Mouse (Mus musculus): ENCODE results near the gene Lrrn2. TPM values are rescaled to one million over a fixed set of nuclear protein-coding genes. Genes with fewer than 3 reads are reported as not detected.

Lrrn2 gene
- polyA plus RNA-seq, 1 experiment = not detected

DNA sequence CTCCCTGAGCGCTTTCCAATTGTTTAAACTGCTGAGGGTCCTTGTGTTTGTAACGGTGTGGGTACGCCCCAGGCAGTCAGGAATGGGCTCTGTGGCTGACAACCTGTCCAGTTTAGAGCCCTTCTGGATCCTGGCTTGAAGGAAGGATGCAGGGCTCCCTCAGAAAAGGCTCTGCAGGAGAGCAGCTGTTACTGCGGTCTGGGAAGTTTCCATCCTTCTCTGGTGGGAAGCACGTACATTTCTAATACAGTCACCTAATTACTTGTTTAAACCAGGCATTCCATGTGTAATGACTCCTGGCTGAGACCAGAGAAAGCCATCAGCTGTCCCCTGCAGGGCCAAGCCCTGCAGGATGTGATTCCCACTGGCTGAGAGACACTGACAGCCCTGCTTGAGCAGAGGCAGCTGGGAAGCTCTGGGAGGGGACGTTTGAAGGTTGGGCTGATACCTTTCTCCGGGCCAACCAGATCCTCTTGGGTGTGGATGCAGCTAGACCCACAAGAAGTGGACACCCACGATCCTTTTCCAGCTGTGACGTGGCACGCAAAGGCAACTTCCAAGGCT lies 38.1 kb downstream of the Lrrn2 start:
- no peaks in the 10 kb centered on the region for H3K27me3 ChIP-seq (ENCODE audit: control insufficient read depth)
- TF ChIP-seq TAL1 (IDR thresholded peaks at IDR 0.05; ENCODE audit: low read length) = no peak
- no peak for TF ChIP-seq GATA1 (IDR thresholded peaks at IDR 0.05; ENCODE audit: low read length)

DNA sequence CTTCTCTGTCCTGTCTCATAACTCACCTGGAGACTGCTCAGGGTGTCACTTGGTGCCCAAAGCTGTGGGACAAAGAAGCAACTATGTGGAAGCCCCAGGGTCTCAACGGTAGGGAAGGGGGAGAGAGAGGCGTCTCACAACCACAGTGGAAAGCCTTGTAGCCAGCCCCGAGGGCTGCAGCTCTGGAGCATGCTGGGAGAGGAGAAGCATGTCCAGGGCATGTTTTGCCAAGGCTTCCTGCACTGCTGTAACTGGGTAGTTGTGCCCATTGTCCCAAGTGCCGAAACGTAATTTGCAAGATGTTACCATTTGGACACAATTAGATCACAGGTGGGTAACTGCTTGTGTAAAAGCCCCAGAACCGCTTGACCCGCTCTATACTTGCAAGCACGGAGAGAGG lies 39.2 kb downstream of the Lrrn2 start:
- H3K36me3 ChIP-seq (ENCODE audit: control insufficient read depth) = no peaks in the 10 kb centered on the region
- H3K4me1 ChIP-seq (ENCODE audit: control insufficient read depth) = no peaks in the 10 kb centered on the region
- no peaks in the 10 kb centered on the region for H3K9me3 ChIP-seq (ENCODE audit: control insufficient read depth, low read length)
- TF ChIP-seq TAL1 (IDR thresholded peaks at IDR 0.05; ENCODE audit: low read length) (no peak), GATA1 (IDR thresholded peaks at IDR 0.05; ENCODE audit: low read length) (no peak)
- no peaks in the 10 kb centered on the region for H3K27me3 ChIP-seq (ENCODE audit: control insufficient read depth)
- H3K4me3 ChIP-seq (replicated peaks) = no peak overlapping the region

More for the DNA sequence above, 38.1 kb downstream of the Lrrn2 start:
- no peak overlapping the region for H3K4me3 ChIP-seq (replicated peaks)
- no peaks in the 10 kb centered on the region for H3K9me3 ChIP-seq (ENCODE audit: control insufficient read depth, low read length)
- no peaks in the 10 kb centered on the region for H3K36me3 ChIP-seq (ENCODE audit: control insufficient read depth)
- H3K4me1 ChIP-seq (ENCODE audit: control insufficient read depth) = no peaks in the 10 kb centered on the region

GRCm38 (mm10) chr1:132921071-132921470 lies 41.0 kb downstream of the Lrrn2 start:
- TF ChIP-seq GATA1 (IDR thresholded peaks at IDR 0.05; ENCODE audit: low read length) (no peak), TAL1 (IDR thresholded peaks at IDR 0.05; ENCODE audit: low read length) (no peak)
- Histone ChIP-seq H3K4me3 (replicated peaks) (no peak overlapping the region), H3K36me3 (ENCODE audit: control insufficient read depth) (no peaks in the 10 kb centered on the region), H3K27me3 (ENCODE audit: control insufficient read depth) (no peaks in the 10 kb centered on the region), H3K4me1 (ENCODE audit: control insufficient read depth) (no peaks in the 10 kb centered on the region), H3K9me3 (ENCODE audit: control insufficient read depth, low read length) (no peaks in the 10 kb centered on the region)

DNA sequence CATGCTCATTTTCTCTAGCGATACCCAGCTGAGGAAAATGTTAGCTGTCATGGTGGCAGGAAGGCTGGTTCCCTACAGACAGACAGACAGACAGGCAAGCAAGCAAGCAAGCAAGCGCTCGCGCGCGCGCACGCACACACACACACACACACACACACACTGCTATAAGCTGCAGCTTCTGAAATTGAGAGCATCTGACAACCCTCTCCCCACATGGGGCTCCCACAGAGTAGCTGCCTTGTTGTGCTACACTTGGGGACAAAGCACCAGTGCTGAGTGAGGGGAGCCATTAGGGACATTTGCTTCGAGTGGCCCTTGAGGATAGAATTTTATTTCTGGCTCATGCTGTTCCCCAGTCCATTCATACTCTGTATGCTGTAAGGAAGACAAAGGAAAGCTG lies 42.2 kb downstream of the Lrrn2 start:
- no peaks in the 10 kb centered on the region for H3K27me3 ChIP-seq (ENCODE audit: control insufficient read depth)
- no peaks in the 10 kb centered on the region for H3K36me3 ChIP-seq (ENCODE audit: control insufficient read depth)
- H3K4me1 ChIP-seq (ENCODE audit: control insufficient read depth) = no peaks in the 10 kb centered on the region
- no peak for TF ChIP-seq GATA1 (IDR thresholded peaks at IDR 0.05; ENCODE audit: low read length)
- no peak for TF ChIP-seq TAL1 (IDR thresholded peaks at IDR 0.05; ENCODE audit: low read length)
- H3K4me3 ChIP-seq (replicated peaks) = no peak overlapping the region
- no peaks in the 10 kb centered on the region for H3K9me3 ChIP-seq (ENCODE audit: control insufficient read depth, low read length)

- no peak overlapping the region for H3K4me3 ChIP-seq (replicated peaks)
- H3K4me1 ChIP-seq (ENCODE audit: control insufficient read depth) = no peaks in the 10 kb centered on the region
- H3K27me3 ChIP-seq (ENCODE audit: control insufficient read depth) = no peaks in the 10 kb centered on the region
- TF ChIP-seq TAL1 (IDR thresholded peaks at IDR 0.05; ENCODE audit: low read length) (no peak), GATA1 (IDR thresholded peaks at IDR 0.05; ENCODE audit: low read length) (no peak)
- H3K36me3 ChIP-seq (ENCODE audit: control insufficient read depth) = no peaks in the 10 kb centered on the region
- no peaks in the 10 kb centered on the region for H3K9me3 ChIP-seq (ENCODE audit: control insufficient read depth, low read length)
Observed at GRCm38 (mm10) chr1:132925270-132925669, 45.2 kb downstream of the Lrrn2 start.

- Histone ChIP-seq H3K27me3 (ENCODE audit: control insufficient read depth) (no peaks in the 10 kb centered on the region), H3K36me3 (ENCODE audit: control insufficient read depth) (no peaks in the 10 kb centered on the region)
Observed at GRCm38 (mm10) chr1:132928032-132928906, 48.2 kb downstream of the Lrrn2 start.

DNA sequence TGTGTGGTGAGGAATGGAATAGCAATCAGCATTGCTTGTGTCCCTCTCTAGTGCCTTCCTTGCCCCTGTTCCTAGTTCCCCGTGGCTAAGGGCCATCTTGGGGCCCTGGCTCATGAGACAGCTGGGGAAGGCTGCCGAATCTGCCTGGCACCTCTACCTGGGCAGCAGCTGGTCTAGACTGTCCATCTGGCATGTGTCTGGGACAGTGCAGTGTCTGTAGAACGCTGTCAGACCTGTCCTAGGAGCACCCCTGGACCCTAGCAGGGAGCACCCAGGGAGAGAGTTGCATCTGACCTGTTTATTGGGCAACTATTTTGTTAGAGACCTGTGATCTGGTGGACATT lies 48.8 kb downstream of the Lrrn2 start:
- no peaks in the 10 kb centered on the region for H3K36me3 ChIP-seq (ENCODE audit: control insufficient read depth)
- no peaks in the 10 kb centered on the region for H3K27me3 ChIP-seq (ENCODE audit: control insufficient read depth)
- TF ChIP-seq TAL1 (IDR thresholded peaks at IDR 0.05; ENCODE audit: low read length) (no peak), GATA1 (IDR thresholded peaks at IDR 0.05; ENCODE audit: low read length) (no peak)

More at GRCm38 (mm10) chr1:132928032-132928906, 48.2 kb downstream of the Lrrn2 start:
- H3K4me3 ChIP-seq (replicated peaks) = no peak overlapping the region
- H3K4me1 ChIP-seq (ENCODE audit: control insufficient read depth) = no peaks in the 10 kb centered on the region
- TF ChIP-seq TAL1 (IDR thresholded peaks at IDR 0.05; ENCODE audit: low read length) (no peak), GATA1 (IDR thresholded peaks at IDR 0.05; ENCODE audit: low read length) (no peak)
- H3K9me3 ChIP-seq (ENCODE audit: control insufficient read depth, low read length) = no peaks in the 10 kb centered on the region

DNA sequence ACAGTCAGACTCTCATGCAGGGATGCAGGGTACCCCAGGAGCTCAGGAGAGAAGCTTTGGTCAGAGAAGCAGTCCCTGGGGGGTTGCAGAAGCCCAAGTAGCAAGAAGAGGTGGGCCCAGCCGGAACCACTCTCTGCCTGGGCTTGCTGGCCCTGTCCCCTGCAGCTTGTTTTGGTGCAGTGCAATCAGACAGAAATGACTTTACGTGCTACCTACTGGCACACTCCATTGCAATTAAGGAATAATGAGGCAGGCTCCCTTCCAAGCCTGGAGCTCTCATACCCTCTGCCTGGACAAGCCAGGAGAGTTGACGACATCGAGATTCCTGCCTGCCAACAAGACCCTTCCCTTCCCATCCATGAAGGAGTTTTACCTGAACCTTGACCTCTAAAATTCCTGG lies 50.2 kb downstream of the Lrrn2 start:
- Histone ChIP-seq H3K9me3 (ENCODE audit: control insufficient read depth, low read length) (no peaks in the 10 kb centered on the region), H3K4me3 (replicated peaks) (no peak overlapping the region), H3K36me3 (ENCODE audit: control insufficient read depth) (no peaks in the 10 kb centered on the region), H3K4me1 (ENCODE audit: control insufficient read depth) (no peaks in the 10 kb centered on the region), H3K27me3 (ENCODE audit: control insufficient read depth) (no peaks in the 10 kb centered on the region)
- TF ChIP-seq GATA1 (IDR thresholded peaks at IDR 0.05; ENCODE audit: low read length) = no peak
- no peak for TF ChIP-seq TAL1 (IDR thresholded peaks at IDR 0.05; ENCODE audit: low read length)

More for the DNA sequence above, 48.8 kb downstream of the Lrrn2 start:
- H3K4me3 ChIP-seq (replicated peaks) = no peak overlapping the region
- no peaks in the 10 kb centered on the region for H3K4me1 ChIP-seq (ENCODE audit: control insufficient read depth)
- H3K9me3 ChIP-seq (ENCODE audit: control insufficient read depth, low read length) = no peaks in the 10 kb centered on the region

DNA sequence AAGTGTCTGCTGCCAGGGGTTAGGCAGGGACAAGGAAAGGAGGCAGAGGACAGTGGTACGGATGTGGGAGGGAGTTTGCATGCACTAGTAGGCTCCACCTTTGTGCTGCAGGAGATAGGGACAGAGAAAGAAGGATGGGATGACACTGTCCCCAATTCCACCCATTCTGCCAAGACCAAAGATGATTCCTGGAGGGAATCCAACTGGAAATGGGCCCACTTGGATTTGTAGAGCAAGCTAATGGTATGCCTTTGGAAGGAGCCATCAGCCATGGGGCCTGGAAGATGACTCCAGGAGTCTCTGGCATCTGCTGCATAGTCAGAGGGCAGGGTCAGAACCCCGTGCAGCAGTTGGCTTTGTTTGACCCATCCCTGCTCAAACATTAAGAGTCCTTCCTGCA lies 52.3 kb downstream of the Lrrn2 start:
- Histone ChIP-seq H3K4me1 (ENCODE audit: control insufficient read depth) (no peaks in the 10 kb centered on the region), H3K4me3 (replicated peaks) (no peak overlapping the region), H3K27me3 (ENCODE audit: control insufficient read depth) (no peaks in the 10 kb centered on the region), H3K36me3 (ENCODE audit: control insufficient read depth) (no peaks in the 10 kb centered on the region), H3K9me3 (ENCODE audit: control insufficient read depth, low read length) (no peaks in the 10 kb centered on the region)
- TF ChIP-seq GATA1 (IDR thresholded peaks at IDR 0.05; ENCODE audit: low read length) = no peak
- no peak for TF ChIP-seq TAL1 (IDR thresholded peaks at IDR 0.05; ENCODE audit: low read length)
